In genomic region chr7:112747187-112747586, GRCm38 (mm10) we compare ENCODE assay signal across 27 mouse cellular contexts.
DNase-seq lines count a peak whose midpoint lies in the region; ATAC-seq and TF ChIP-seq lines count a peak whose summit lies in the region.
"Had no signal": no experiment of that assay in that cellular context is flagged by ENCODE, and none has a peak within 500 bp of the region (broad histone marks: within the 10 kb centered on the region; RNA-seq: fewer than 3 reads in every experiment).

No protein-coding gene starts in this region.

- WGBS in hindbrain, embryonic 11.5 days, result 73% methylated on average over 3 of the region's 3 CpGs
- 78% methylated on average over 3 of the region's 3 CpGs for WGBS in hindbrain, embryonic 10.5 days

- no peak overlapping the region for H3K4me3 ChIP-seq in hindbrain, embryonic 11.5 days (ENCODE audit: low read depth, low read length)
- H3K4me3 ChIP-seq in hindbrain, embryonic 10.5 days, result no peak overlapping the region
- no peak overlapping the region for H3K4me3 ChIP-seq in left cerebral cortex, adult 2 months
- H3K4me3 ChIP-seq: embryonic facial prominence, embryonic 15.5 days; heart, adult 2 months; hindbrain, embryonic 15.5 days; layer of hippocampus, adult 2 months; lung, embryonic 15.5 days; myocyte; neural tube, embryonic 13.5 days had no signal

- no peak overlapping the region for H3K4me2 ChIP-seq in hindbrain, embryonic 11.5 days (replicated peaks; ENCODE audit: low read depth, low read length)
- H3K4me2 ChIP-seq: embryonic facial prominence, embryonic 15.5 days; hindbrain, embryonic 15.5 days; lung, embryonic 15.5 days; neural tube, embryonic 13.5 days had no signal

- peak; percentile 44 for DNase-seq in hindbrain, embryonic 11.5 days (ENCODE audit: low spot score)
- DNase-seq in hindbrain, embryonic 10.5 days (ENCODE audit: low spot score), result no peak
- peak; percentile 86 to 90 for DNase-seq in kidney, adult 8-10 months
- DNase-seq in kidney, postnatal 10 days, result peak; percentile 74
- peak; percentile 51 for DNase-seq in retina, postnatal 1 day
- no peak for DNase-seq in lung, adult 18-20 months
- DNase-seq in layer of hippocampus, postnatal 36 days, result no peak
- DNase-seq in left cerebral cortex, adult 2 months (ENCODE audit: extremely low spot score in 1 of 2, low spot score in 2 of 2), result no peak
- DNase-seq: adrenal gland, adult 2 months; cerebellum, adult 11 months; cerebellum, adult 9-11 months; gastrocnemius, postnatal 36 days; heart, adult 2 months; heart, postnatal 36 days; lung, postnatal 36 days; right cerebral cortex, adult 18-20 months; thymus, adult 18-20 months; thymus, postnatal 4 days had no signal

- H3K9me3 ChIP-seq in hindbrain, embryonic 11.5 days (ENCODE audit: control insufficient read depth, low read length), result no peaks in the 10 kb centered on the region
- no peaks in the 10 kb centered on the region for H3K9me3 ChIP-seq in hindbrain, embryonic 10.5 days
- H3K9me3 ChIP-seq: embryonic facial prominence, embryonic 15.5 days; hindbrain, embryonic 15.5 days; lung, embryonic 15.5 days; neural tube, embryonic 13.5 days had no signal

- intact Hi-C loops in left cerebral cortex, adult 2 months (cut with DNase I), result no loop called here

- H3K27ac ChIP-seq in hindbrain, embryonic 11.5 days (ENCODE audit: low read depth, low read length), result no peak overlapping the region
- H3K27ac ChIP-seq in hindbrain, embryonic 10.5 days, result no peak overlapping the region
- no peak overlapping the region for H3K27ac ChIP-seq in left cerebral cortex, adult 2 months
- H3K27ac ChIP-seq: embryonic facial prominence, embryonic 15.5 days; heart, adult 2 months; hindbrain, embryonic 15.5 days; layer of hippocampus, adult 2 months; liver, embryonic 14.5 days; lung, embryonic 15.5 days; neural tube, embryonic 13.5 days had no signal

- H3K4me1 ChIP-seq in hindbrain, embryonic 11.5 days (replicated peaks; ENCODE audit: control insufficient read depth, insufficient read depth, low read length), result peaks cover 13% of the 10 kb centered on the region
- H3K4me1 ChIP-seq in hindbrain, embryonic 10.5 days (replicated peaks), result peaks cover 57% of the 10 kb centered on the region

- TF ChIP-seq CTCF in left cerebral cortex, adult 2 months (IDR thresholded peaks at IDR 0.05), result no peak

- no peak overlapping the region for H3K9ac ChIP-seq in hindbrain, embryonic 11.5 days (ENCODE audit: low read depth, low read length)
- H3K9ac ChIP-seq: embryonic facial prominence, embryonic 15.5 days; hindbrain, embryonic 15.5 days; liver, embryonic 14.5 days; lung, embryonic 15.5 days; neural tube, embryonic 13.5 days had no signal

- H3K36me3 ChIP-seq in hindbrain, embryonic 11.5 days (ENCODE audit: control insufficient read depth, insufficient read depth, low read length), result no peaks in the 10 kb centered on the region
- peaks cover 16% of the 10 kb centered on the region; the same call in 1 of the 2 replicates for H3K36me3 ChIP-seq in hindbrain, embryonic 10.5 days
- H3K36me3 ChIP-seq: embryonic facial prominence, embryonic 15.5 days; hindbrain, embryonic 15.5 days; neural tube, embryonic 13.5 days had no signal

- ATAC-seq in hindbrain, embryonic 11.5 days (ENCODE audit: low FRiP score), result no peak
- ATAC-seq: forebrain, embryonic 16.5 days; midbrain, embryonic 16.5 days had no signal

- H3K27me3 ChIP-seq in hindbrain, embryonic 11.5 days (ENCODE audit: control insufficient read depth, insufficient read depth, low read length), result no peaks in the 10 kb centered on the region
- no peaks in the 10 kb centered on the region for H3K27me3 ChIP-seq in hindbrain, embryonic 10.5 days (ENCODE audit: insufficient read depth, poor library complexity, severe bottlenecking)
- H3K27me3 ChIP-seq: embryonic facial prominence, embryonic 15.5 days; hindbrain, embryonic 15.5 days; lung, embryonic 15.5 days; neural tube, embryonic 13.5 days had no signal

Comparison
In these comparisons a context has a peak if more than half of its experiments do, and no peak if none do; other contexts are left out.
1. DNase-seq: peak in hindbrain, embryonic 11.5 days (single experiment), kidney, adult 8-10 months (2 of 2), kidney, postnatal 10 days (single experiment) and retina, postnatal 1 day (single experiment); none in hindbrain, embryonic 10.5 days (single experiment), lung, adult 18-20 months (0 of 2), layer of hippocampus, postnatal 36 days (0 of 2) and left cerebral cortex, adult 2 months (0 of 2).